Mouse (Mus musculus) embryo, embryonic 9.5 days (tissue): ENCODE measurements at regions not wholly inside any gene's neighbourhood (a gene's known extent, or its start where the extent isn't known, plus 50 kb on each side); places are given as distances from the start of the nearest gene placed in this dataset.
"Not testable (repeated sequence)": the region's sequence is repeated elsewhere in the genome, so short reads cannot be mapped to it uniquely, and the experiment has no call there.

ENCODE experiments used
- DNase-seq: peaks from one replicate; pipeline ENCODE4 v3.0.0-alpha.2; 2017; ENCODE audit errors: extremely low spot score

DNA sequence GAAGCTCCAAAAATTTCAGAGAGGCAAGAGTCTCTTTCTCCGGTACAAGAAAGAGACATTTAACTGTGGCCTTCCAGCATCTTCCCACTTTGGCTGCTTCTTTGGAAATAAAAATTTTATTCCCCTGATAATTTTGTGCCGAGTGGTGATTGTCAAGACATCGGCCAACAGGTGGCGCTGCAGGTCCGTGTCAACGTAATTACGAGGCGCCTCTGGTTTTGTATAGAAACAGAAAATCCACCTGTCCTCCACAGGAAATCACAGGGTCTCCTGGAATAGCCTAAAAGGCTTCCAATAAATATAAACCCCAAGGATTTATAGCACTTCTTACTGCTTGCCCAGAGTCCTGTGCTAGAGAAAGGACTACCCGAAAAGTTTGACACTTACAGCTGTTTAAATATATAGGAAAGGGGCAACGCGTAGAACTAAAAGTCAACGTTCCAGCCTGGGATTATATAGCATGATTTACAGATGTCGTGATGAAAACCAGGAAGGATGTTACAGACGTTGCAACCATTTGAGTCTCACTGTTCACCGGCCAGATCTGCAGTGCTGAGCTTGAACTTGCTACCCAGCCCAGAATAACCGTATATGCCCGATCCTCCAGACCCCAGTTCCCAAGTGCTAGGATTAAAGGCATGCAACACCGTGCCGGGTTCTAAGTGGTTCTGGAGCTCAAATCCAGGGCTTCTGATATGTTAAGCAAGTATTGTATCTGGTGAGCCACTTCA, 251.3 kb upstream of the Tgfbr2 start:
- DNase-seq, result peak; percentile 70

DNA sequence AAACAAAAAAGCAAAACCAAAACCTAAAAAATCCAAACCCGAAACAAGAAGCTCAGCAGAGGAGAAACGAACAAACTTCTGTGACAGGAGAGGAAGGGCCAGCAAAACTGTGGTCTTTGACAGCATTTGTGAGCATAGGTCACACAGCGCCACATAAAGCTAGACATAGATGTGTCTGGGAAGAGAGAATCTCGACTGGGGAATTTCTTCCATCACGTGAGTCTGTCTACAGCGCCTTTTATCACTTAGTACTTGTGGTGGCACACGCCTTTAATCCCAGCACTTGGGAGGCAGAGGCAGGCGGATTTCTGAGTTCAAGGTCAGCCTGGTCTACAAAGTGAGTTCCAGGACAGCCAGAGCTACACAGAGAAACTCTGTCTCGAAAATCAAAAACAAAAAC, 250.2 kb upstream of the Tgfbr2 start:
- DNase-seq, result not testable (repeated sequence)

DNA sequence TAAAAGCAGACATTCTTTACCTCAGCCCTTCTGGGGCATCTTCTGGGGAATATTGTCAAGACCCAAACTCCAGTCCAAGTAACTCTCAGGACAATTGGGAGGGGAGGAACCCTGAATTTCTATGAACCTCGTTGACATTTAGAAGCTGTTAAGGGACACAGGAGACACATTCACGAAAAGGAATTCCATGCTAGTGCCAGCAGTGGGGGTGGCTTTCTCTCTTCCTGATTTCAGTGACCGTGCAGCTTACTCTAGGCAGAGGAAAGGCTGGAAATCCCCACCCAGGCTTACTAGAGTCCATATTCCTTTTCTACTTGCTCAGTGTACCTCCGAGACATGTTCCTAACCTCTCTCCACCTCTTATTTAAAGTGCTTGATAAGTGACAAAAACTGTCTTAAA, 239.9 kb upstream of the Tgfbr2 start:
- no peak for DNase-seq

DNA sequence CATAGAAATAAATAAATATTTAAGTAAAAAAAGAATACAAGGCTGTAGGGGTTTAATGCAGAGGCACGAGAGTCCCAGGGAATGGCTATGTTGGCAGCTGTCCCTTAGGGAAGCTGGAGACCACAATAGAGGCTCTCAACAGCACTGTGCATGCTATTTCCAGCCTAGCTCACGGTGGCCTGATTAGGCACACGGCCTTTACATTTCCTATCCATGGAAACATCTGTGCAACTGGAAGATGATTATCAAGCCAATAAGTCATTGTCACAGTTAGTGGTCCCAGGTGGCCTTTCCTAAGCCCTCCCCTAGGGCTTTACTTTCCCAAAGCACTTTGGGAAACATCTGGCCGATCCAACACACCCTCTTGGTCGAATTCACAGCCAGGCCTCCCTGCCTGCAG, 235.9 kb upstream of the Tgfbr2 start:
- no peak for DNase-seq

DNA sequence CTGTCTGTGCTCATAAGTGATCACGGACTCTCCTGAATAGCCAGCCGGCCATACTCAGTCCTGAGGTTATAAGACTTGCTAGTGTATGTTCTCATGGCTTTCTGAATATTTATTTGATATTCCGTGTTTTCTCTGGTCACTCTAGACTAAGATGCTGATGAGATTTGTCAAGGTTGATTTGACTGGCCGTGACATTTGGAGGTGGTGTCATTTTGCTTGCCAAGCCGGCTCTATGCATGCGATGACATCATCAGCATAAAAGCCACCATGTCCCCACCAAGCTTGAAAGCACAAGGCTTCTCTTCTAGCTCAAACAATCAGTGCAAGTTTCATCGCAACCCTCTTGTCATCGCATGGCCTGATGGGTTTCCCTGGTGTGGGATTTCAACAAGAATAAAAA, 235.3 kb upstream of the Tgfbr2 start:
- DNase-seq, result no peak

DNA sequence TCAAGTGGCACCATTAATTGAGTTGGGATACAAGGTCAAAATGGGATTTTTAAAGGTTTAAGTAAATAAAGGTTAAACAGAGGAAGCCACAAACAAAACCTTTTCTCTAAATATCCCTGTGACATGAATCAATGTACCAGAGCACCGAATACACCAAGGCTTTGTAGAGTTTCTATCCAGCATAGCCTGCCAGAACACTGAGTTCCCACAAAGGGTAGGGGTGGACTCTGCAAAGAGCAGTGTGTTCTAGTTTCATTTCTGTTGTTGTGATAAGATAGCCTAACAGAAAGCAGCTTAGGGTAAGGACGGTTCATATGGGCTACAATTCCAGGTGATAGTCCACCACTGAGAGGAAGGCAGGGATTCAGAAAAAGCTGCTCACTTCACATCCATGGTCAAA, 233.0 kb upstream of the Tgfbr2 start:
- no peak for DNase-seq

DNA sequence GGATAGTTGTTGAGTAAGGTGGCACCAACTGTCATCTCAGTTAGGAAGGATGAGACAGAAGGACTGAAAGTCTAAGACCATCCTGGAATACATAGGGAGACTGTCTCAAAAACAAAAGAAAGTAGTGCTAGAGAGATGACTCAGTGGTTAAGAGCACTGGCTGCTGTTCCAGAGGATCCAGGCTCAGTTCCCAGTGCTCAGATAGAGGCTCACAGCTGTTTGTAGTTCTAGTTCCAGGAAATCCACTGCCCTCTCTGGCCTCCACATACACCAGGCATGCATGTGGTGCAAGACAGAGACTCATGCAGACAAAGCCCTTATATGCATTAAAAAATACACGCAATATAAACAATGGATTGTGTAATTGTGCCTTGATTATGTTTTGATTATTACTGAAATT, 229.9 kb upstream of the Tgfbr2 start:
- no peak for DNase-seq

DNA sequence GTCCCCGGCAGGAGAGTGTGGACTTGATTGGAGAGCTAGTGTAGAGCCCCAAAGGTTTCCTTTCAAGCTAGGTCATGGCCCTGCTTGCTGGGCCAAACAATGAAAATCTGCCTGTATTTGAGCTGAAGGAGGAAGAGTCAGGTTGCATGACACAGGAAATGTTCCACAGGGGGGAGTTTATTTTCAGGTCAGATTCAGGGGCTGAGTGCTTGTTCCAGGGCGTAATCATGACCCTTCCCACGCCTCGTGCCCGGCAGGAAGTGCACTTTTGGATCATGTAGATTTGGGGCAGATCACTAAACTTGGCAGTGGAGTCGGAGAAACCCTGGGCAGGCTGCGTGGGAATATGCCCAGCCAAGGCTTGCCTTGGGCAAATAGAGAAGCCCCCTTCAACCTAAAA, 226.7 kb upstream of the Tgfbr2 start:
- DNase-seq, result no peak

DNA sequence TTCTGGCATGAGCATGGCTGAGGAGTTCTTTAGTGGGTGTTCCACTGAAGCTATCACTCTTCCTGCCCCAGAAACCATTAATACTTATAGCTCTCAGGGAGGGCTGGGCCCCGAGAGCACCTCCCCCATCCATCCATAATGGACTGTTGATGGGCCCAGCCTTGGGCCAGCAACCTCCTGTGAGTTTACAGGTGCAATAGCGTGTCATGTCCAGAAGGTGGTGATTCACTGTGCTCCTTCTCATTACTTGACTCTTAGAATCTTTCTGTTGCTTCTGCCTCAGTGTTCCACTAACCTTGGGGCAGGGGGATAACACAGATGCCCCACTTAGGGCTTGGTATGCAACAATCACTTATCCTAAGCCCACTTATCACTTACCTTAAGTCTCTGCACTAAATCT, 225.1 kb upstream of the Tgfbr2 start:
- DNase-seq, result no peak

DNA sequence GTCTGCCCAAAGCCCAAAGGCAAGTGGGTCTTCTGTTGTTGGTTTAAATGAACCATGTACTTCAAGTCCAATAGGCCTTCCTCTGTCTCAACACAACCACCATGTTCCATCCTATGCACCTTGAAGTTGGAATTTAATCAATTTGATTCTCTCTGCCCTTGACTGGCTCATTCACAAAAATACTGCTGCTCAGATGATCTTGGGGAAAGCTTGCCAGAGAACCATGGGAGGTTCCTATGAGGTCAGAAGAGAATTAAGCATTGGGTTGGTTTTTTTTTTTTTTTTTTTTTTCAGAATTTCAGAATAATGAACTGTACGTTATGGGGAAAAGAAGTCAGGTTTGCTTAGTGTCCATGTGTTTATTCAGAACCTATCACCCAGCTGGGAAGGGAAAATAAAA, 224.1 kb upstream of the Tgfbr2 start:
- DNase-seq, result no peak

DNA sequence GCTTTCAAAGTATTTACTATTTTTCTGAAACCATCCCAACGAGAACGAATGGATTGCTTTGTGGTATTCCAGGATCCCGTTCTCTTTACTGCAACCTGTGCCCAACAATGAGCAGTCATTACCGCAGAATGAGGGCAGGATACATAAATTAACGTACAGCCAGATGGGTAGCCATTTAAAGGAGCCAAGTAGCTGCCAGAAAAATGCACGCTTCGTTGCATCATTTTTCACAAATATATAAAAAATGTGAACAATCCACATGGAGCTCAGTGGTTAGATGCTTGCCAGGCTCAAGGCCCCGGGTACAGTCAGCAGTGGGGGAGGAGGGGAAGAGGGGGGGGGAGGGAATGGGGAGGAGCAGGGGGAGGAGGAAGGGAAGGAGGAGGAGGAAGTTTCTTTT, 217.1 kb upstream of the Tgfbr2 start:
- DNase-seq, result no peak

DNA sequence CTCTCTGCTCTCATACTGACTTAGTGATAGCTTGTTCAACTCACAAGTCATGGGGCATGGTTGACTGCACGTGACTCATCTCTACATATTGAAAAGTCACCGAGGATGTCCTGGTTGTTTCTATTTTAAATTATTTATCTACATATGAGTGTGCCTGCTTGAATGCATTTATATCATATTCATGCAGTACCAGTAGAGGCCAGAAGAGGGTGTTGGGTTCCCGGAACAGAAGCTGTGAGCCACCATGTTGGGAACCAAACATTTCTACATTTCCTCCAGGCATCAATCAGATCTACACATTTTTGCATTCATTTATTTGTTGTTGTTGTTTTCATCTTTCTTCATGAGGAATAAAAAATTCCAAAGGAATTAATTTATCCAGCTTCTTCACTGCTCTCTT, 214.6 kb upstream of the Tgfbr2 start:
- DNase-seq, result no peak

DNA sequence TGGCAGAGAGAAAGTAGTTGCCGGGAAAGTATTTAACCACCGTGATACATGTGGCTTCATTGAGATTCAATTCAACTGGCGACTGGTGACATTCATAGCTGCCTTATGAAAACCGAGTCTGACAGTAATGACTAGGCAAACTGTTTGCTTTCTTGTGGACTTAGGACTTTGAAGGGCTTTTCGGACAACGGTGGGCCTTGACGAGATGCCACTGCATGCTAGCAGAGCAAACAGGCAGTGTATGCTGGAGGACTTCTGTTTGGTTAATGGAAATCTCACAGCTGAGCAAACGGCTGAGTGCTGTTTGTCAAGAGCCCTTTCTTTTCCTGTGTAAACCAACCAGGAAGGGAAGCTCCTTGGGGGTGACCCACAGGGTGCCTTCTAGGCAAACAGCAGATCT, 213.7 kb upstream of the Tgfbr2 start:
- DNase-seq, result no peak

DNA sequence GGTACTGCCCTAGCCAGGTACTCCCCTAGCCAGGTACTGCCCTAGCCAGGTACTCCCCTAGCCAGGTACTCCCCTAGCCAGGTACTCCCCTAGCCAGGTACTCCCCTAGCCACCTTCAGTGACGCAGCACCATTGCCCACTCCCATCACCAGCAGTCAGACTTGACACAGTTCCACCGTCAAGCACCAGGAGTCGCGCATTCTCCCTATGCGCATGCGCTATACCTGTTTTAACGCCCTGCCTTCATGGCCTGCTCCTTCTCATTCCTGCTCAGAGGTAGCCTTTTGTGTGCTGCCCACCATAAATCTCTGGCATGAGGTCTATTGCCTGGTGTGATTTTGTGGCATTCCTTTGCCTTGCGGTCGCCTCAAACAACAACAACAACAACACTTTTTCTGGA, 212.9 kb upstream of the Tgfbr2 start:
- no peak for DNase-seq

DNA sequence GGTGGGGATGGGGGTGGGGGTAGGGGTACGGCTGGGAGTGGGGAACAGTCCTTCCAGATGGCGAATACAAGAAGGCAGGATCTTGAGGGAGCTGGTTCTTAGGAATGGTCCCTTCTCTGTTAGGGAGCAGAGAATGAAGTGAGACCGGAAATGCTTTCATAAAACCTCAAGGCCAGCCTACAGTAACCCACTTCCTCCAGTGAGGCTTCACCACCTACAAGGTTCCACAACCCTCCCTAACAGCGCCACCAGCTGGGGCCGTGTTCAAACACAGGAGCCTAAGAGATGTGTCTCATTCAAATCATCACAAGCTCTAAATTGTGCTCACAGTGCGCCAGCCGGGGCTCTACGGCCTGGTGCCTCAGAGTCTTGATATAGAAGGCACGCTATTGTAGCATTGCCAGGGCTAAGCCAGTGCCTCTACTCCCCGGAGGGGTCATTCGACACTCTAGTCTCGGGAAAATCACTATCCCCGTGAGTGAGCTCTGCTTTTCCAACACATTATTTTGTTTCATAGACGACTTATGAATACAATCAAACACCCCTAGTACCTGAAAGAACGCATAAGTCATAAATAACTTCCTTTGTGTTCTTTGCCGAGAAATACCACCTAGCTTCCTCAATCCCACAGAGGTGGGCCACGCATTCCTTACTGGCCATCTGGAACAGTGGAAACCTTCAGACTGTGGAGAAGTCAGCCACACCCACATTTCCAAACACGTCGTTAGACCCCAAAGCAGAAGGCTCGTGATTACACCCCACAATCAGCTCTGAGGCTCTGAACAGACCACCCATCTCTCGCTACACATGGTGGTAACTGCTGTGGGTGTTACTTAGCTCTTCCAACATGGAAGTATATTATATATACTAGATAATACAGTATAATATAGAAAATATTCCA, 209.3 kb upstream of the Tgfbr2 start:
- peak; percentile 47 for DNase-seq

DNA sequence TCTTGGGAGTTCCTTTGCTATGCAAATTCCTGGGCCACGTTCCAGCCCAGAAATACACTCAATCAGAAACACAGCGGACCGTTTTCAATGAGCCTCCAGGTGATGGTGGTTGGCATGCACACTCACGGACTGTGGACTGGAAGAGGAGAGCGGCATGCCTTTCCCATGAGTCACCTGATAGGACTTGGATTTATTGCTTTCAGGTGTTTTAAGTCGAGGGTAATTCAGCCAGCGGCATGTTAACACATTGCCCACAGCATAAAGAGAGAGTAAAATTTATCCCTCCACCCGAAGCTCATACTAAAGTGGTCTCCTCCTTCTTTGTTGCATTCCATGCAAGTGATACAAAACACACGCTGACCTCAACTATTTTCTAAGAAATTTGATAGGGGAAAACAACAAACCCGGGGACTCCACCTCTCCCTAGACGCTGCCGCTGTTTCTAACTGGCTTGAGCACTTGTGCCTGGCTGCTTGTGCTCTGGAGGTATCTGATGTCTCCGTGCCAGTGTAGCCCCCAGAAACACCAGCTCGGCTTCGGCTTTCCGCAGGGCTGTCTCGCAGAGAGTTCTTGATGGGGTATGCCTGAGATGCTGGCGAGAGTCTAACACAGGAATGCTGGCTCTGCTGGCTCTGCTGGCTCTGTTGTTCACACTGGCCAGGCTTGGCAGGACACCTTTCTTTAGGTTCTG, 208.4 kb upstream of the Tgfbr2 start:
- DNase-seq, result peak; percentile 44

DNA sequence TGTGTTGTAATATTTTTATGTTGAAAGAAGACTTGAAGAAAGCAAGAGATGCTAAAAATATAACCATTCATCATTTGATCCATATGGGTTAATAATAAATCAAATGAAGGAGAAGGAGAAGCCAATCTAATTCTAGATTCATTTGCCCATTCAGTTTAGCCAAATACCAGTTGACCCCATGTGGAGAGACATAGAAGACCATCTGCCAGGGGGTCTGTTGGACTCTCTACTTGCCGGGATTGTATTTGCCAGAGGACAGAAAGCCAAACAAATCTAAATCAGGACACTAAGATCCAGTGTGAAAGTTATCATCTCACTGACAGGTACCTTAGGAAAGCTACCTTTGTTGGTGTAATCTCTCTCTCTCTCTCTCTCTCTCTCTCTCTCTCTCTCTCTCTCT, 202.5 kb upstream of the Tgfbr2 start:
- no peak for DNase-seq

DNA sequence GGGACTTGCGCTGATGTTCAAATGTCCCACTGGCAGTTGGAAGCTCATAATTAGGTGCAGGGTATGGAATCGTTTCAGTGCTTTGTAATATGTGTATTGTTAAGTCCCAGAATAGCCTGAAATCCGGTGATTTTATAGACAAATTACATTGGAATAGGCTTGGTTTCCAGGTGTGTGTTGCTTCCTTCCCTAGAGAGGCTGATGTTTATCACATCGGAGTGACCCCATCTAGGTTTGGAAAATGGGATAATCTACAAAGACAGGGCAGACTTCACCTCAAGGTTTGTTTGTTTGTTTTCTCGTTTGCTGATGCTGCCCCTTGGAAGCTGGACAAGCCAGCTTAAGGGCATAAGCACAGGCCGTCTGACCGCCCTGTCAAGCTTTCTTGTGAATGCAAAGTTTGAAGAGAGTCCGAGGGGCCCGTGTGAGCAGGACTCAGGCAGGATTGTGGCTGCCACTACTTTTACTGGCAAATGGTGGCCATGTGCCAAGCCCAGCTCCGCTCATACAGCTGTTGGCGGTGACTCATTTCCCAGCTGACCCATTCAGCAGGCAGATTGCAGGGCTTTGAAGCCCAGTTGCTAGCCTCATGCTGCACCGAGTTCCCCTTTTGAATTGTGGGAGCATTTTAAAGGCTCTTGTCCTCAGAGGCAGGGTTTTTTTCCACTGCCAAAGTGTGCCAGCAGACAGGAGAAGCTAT, 200.6 kb upstream of the Tgfbr2 start:
- no peak for DNase-seq

DNA sequence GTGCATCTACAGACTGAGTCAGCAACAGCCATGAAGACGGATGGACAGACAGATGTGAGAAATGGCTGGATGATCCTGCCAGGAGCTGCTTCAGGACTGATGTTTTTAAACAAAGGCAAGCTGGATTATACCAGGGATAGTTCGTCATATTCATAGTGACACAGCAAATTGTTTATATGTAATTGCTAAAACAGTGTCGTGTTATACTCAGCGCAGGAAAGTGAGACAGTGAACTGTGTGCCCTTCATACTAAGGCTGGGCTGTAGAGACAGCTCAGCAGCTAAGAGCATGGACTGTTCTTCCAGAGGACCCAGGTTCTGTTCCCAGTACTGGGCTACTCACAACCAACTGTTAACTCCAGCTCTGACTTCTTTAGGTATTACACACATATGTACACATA, 199.2 kb upstream of the Tgfbr2 start:
- no peak for DNase-seq

DNA sequence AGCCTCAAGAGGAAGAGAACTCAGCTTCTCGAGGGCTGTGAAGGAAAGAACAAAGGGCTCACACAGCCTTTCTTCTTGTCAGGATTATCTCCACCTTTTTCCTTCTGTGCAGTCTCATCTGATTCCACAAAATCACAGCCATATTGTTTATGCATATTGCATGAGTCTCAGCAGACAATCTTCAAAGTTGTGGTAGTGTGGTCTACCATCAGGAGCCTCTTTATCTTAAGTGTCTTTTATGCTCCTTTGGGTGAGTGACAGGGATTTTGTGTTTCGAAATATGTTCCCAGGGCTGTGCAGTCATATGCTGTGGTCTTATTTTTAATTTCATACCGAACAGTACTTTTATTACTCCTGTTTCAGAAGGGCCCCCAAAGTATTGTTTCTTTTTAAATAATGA, 198.2 kb upstream of the Tgfbr2 start:
- no peak for DNase-seq

DNA sequence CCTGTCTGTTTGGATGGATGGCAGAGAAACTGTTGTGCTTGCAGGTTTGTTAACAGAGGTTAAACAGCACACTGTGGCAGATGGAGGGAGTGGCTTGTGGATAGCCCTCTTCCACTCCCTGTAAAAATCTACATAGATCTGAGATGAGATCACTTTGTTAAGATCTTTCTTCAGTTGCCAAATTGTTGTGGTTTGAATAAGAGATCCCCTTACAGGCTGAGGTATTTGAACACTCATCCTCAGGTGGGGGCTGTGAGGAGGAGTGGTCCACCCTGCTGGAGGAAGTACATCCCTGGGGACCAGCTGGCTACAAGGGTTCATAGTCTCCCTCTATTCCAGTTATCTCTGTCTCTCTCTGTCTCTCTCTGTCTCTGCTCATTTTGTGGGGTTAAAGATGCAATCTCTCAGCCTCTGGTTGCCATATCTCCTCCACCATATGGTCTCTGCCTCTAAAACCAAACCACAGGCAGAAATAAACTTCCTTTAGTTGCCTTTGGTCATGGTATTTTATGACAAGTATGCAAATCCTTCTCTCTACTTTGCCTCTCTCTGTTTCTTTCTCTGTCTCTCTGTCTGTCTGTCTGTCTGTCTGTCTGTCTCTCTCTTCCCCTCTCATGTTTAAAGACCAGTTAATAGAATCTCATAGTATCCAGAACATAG, 194.0 kb upstream of the Tgfbr2 start:
- DNase-seq, result no peak

DNA sequence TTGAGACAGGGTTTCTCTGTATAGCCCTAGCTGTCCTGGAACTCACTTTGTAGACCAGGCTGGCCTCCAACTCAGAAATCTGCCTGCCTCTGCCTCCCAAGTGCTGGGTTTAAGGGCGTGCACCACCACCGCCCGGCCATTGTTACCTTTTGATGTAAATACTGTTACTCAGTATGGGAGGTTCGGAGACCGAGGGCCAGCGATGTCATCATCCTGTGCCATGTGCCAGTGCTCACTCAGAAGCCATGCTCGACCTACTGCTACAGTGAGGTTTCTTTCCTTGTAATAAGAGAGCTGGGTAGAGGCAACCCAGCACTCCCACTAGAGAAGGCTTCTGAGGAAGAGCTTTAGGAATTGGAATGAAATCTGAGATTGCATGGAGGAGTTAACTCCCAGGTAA, 191.6 kb upstream of the Tgfbr2 start:
- no peak for DNase-seq
